Mouse (Mus musculus) MEL (cell line): ENCODE measurements around the gene Epb41l1. TPM values are rescaled to one million over a fixed set of nuclear protein-coding genes. Genes with fewer than 3 reads are reported as not detected.
A peak's percentile ranks its signal among the peaks of the same experiment; 100 is the strongest.

Experiments used
- DNase-seq: peaks from one replicate; pipeline ENCODE4 v3.0.0; 2011; ENCODE audit warnings: low read depth, low spot score
- H3K27ac ChIP-seq: 2 replicates; pipeline ENCODE4 v1.5.1; 2012; ENCODE audit warnings: low read depth, mild to moderate bottlenecking, control low read depth, low read length, moderate library complexity; ENCODE audit not compliant: control insufficient read depth
- H3K27me3 ChIP-seq, 2 experiments: fragments of 150-350 bp in 1 of 2; sonication (generic) in 1 of 2; 2 replicates each; pipeline ENCODE4 v1.6.1; 2012; ENCODE audit warnings: low read length in 2 of 2, mild to moderate bottlenecking in 2 of 2, improper control_type of control experiment in 1 of 2, moderate library complexity in 1 of 2; ENCODE audit not compliant: insufficient read depth in 2 of 2, control insufficient read depth in 1 of 2
- H3K36me3 ChIP-seq, 2 experiments: 2 replicates each; pipeline ENCODE4 v1.6.1; 2012 to 2014; ENCODE audit warnings: low read length in 2 of 2, improper control_type of control experiment in 1 of 2, inconsistent platforms in 1 of 2, mild to moderate bottlenecking in 1 of 2; ENCODE audit not compliant: insufficient read depth in 2 of 2, control insufficient read depth in 1 of 2
- H3K4me1 ChIP-seq, 2 experiments: fragments of 150-350 bp in 1 of 2; sonication (generic) in 1 of 2; 2 replicates each; pipeline ENCODE4 v1.6.1; 2012; ENCODE audit warnings: low read length in 2 of 2, improper control_type of control experiment in 1 of 2, mild to moderate bottlenecking in 1 of 2; ENCODE audit not compliant: insufficient read depth in 2 of 2, control insufficient read depth in 1 of 2
- H3K4me3 ChIP-seq, 2 experiments: fragments of 150-350 bp in 1 of 2; sonication (generic) in 1 of 2; 2 replicates each; pipeline ENCODE4 v1.5.1; 2012; ENCODE audit warnings: low read depth in 2 of 2, low read length in 2 of 2, mild to moderate bottlenecking in 2 of 2, moderate library complexity in 2 of 2, control low read depth in 1 of 2, improper control_type of control experiment in 1 of 2; ENCODE audit not compliant: control insufficient read depth in 1 of 2, insufficient read depth in 1 of 2
- H3K79me2 ChIP-seq: 2 replicates; pipeline ENCODE4 v1.6.1; 2012; ENCODE audit warnings: mild to moderate bottlenecking, low read length, moderate library complexity; ENCODE audit not compliant: control insufficient read depth, poor library complexity, insufficient read depth
- H3K9ac ChIP-seq: 2 replicates; pipeline ENCODE4 v1.6.1; 2012; ENCODE audit warnings: low read depth, mild to moderate bottlenecking, control low read depth, low read length, moderate library complexity; ENCODE audit not compliant: control insufficient read depth, poor library complexity, severe bottlenecking
- H3K9me3 ChIP-seq: fragments of 150-350 bp; sonication (generic); replicated peaks from 2 replicates; pipeline ENCODE4 v1.6.1; 2012; ENCODE audit warnings: mild to moderate bottlenecking, low read length, improper control_type of control experiment, moderate library complexity; ENCODE audit not compliant: insufficient read depth
- BHLHE40 ChIP-seq: IDR thresholded peaks from 2 replicates; pipeline ENCODE4 v1.6.1; 2012; ENCODE audit warnings: low read depth, mild to moderate bottlenecking, inconsistent platforms, low read length, improper control_type of control experiment, borderline replicate concordance
- CHD1 ChIP-seq: IDR thresholded peaks from 2 replicates; pipeline ENCODE4 v1.6.1; 2012; ENCODE audit warnings: low read depth, mild to moderate bottlenecking, inconsistent platforms, low read length, improper control_type of control experiment
- CTCF ChIP-seq, 3 experiments: IDR thresholded peaks in 2 of 3; conservative IDR thresholded peaks in 1 of 3; 2 replicates each; pipeline ENCODE4 v1.5.1; 2011 to 2012; ENCODE audit warnings: low read length in 3 of 3, low read depth in 2 of 3, mild to moderate bottlenecking in 2 of 3, improper control_type of control experiment in 1 of 3, inconsistent platforms in 1 of 3, mixed read lengths in 1 of 3, moderate library complexity in 1 of 3; ENCODE audit not compliant: control insufficient read depth in 1 of 3, insufficient read depth in 1 of 3, poor library complexity in 1 of 3, severe bottlenecking in 1 of 3
- GABPA ChIP-seq: IDR thresholded peaks from 2 replicates; pipeline ENCODE4 v1.6.1; 2012; ENCODE audit warnings: low read depth, mild to moderate bottlenecking, inconsistent platforms, low read length, improper control_type of control experiment, moderate library complexity
- MAFK ChIP-seq: IDR thresholded peaks from 2 replicates; pipeline ENCODE4 v1.6.1; 2011; ENCODE audit warnings: low read depth, mild to moderate bottlenecking, low read length, improper control_type of control experiment, borderline replicate concordance
- MEF2A ChIP-seq: IDR thresholded peaks from 2 replicates; pipeline ENCODE4 v1.6.1; 2014; ENCODE audit warnings: low read depth, mild to moderate bottlenecking, inconsistent platforms, low read length, improper control_type of control experiment; ENCODE audit not compliant: poor library complexity, insufficient replicate concordance, severe bottlenecking; ENCODE audit errors: extremely low read depth
- MXI1 ChIP-seq: IDR thresholded peaks from 2 replicates; pipeline ENCODE4 v1.6.1; 2011; ENCODE audit warnings: mild to moderate bottlenecking, low read depth, low read length, improper control_type of control experiment
- MYB ChIP-seq: IDR thresholded peaks from 2 replicates; pipeline ENCODE4 v1.6.1; 2011; ENCODE audit warnings: mild to moderate bottlenecking, low read depth, low read length, improper control_type of control experiment
- NELFE ChIP-seq: IDR thresholded peaks from 2 replicates; pipeline ENCODE4 v1.6.1; 2011; ENCODE audit warnings: low read depth, low read length, improper control_type of control experiment
- POLR2AphosphoS2 ChIP-seq: IDR thresholded peaks from 2 replicates; pipeline ENCODE4 v1.6.1; 2011; ENCODE audit warnings: low read length, improper control_type of control experiment
- RAD21 ChIP-seq: IDR thresholded peaks from 2 replicates; pipeline ENCODE4 v1.6.1; 2011; ENCODE audit warnings: mild to moderate bottlenecking, low read depth, low read length, improper control_type of control experiment
- RCOR1 ChIP-seq: IDR thresholded peaks from 2 replicates; pipeline ENCODE4 v1.6.1; 2012; ENCODE audit warnings: low read depth, mild to moderate bottlenecking, inconsistent platforms, low read length, improper control_type of control experiment
- SMC3 ChIP-seq: IDR thresholded peaks from 2 replicates; pipeline ENCODE4 v1.6.1; 2011; ENCODE audit warnings: low read depth, low read length, improper control_type of control experiment
- TBP ChIP-seq: IDR thresholded peaks from 2 replicates; pipeline ENCODE4 v1.8.0; 2011; ENCODE audit warnings: low read depth, low read length, improper control_type of control experiment
- TCF12 ChIP-seq: IDR thresholded peaks from 2 replicates; pipeline ENCODE4 v1.6.1; 2014; ENCODE audit warnings: low read depth, mild to moderate bottlenecking, inconsistent platforms, low read length, improper control_type of control experiment, moderate library complexity
- ZC3H11A ChIP-seq: IDR thresholded peaks from 2 replicates; pipeline ENCODE4 v1.6.1; 2012; ENCODE audit warnings: low read depth, mild to moderate bottlenecking, inconsistent platforms, low read length, improper control_type of control experiment
- ZKSCAN1 ChIP-seq: IDR thresholded peaks from 2 replicates; pipeline ENCODE4 v1.6.1; 2012; ENCODE audit warnings: low read depth, mild to moderate bottlenecking, inconsistent platforms, low read length, improper control_type of control experiment, moderate library complexity
- ZMIZ1 ChIP-seq: IDR thresholded peaks from 2 replicates; pipeline ENCODE4 v1.6.1; 2012; ENCODE audit warnings: low read depth, mild to moderate bottlenecking, inconsistent platforms, low read length, improper control_type of control experiment, moderate library complexity
- ZNF384 ChIP-seq: IDR thresholded peaks from 2 replicates; pipeline ENCODE4 v1.6.1; 2012; ENCODE audit warnings: low read depth, mild to moderate bottlenecking, inconsistent platforms, low read length, improper control_type of control experiment
- polyA plus RNA-seq, 2 experiments: library from polyadenylated mRNA; stranded (reverse) in 1 of 2; unstranded in 1 of 2; fragments of >175 nt in 1 of 2; fragments of >200 nt in 1 of 2; gene quantifications; 2 replicates each; pipeline versions ENCODE4 v1.2.1 to v1.2.4; 2012; ENCODE audit warnings: low replicate concordance in 2 of 2, low read depth in 1 of 2; ENCODE audit not compliant: insufficient read length in 2 of 2, insufficient read depth in 1 of 2, missing spikeins in 1 of 2
- total RNA-seq: library from RNA; depleted of rRNA; stranded (reverse); fragments of 300-350 nt; gene quantifications from 2 replicates; pipeline ENCODE4 v1.2.3, GENCODE M21; 2012

The Epb41l1 gene
- total and polyA plus RNA-seq, 3 experiments = 1.5 to 7.3 TPM; not detected in 1

- H3K9me3 ChIP-seq = no peaks in the 10 kb centered on the region
- no peak overlapping the region for H3K9ac ChIP-seq
- no peaks in the 10 kb centered on the region for H3K27me3 ChIP-seq
- H3K27ac ChIP-seq = no peak overlapping the region
- no peak for DNase-seq
- no peak overlapping the region for H3K4me3 ChIP-seq
- H3K79me2 ChIP-seq = no peaks in the 10 kb centered on the region
- H3K36me3 ChIP-seq = no peaks in the 10 kb centered on the region
- H3K4me1 ChIP-seq = no peaks in the 10 kb centered on the region
- TF ChIP-seq POLR2AphosphoS2 (no peak), SMC3 (no peak), RAD21 (no peak), RCOR1 (no peak), NELFE (no peak), ZMIZ1 (no peak), BHLHE40 (no peak), TCF12 (no peak), CTCF (IDR thresholded peaks at IDR 0.05 in 2 of 3, conservative IDR thresholded peaks at IDR 0.05 in 1 of 3; ENCODE audit: control insufficient read depth in 1 of 3, insufficient read depth in 1 of 3, low read depth in 2 of 3, low read length in 3 of 3, poor library complexity in 1 of 3, severe bottlenecking in 1 of 3) (no peak)
Observed at GRCm38 (mm10) chr2:156524078-156524477, 103.4 kb downstream of the Epb41l1 start.

GRCm38 (mm10) chr2:156529726-156530125, 109.0 kb downstream of the Epb41l1 start:
- no peaks in the 10 kb centered on the region for H3K79me2 ChIP-seq
- H3K27me3 ChIP-seq = no peaks in the 10 kb centered on the region
- H3K4me1 ChIP-seq = no peaks in the 10 kb centered on the region
- no peak overlapping the region for H3K4me3 ChIP-seq
- DNase-seq = peak; percentile 59
- no peaks in the 10 kb centered on the region for H3K9me3 ChIP-seq
- TF ChIP-seq CHD1 = no peak
- peak; percentile 66 for TF ChIP-seq ZC3H11A
- no peak for TF ChIP-seq GABPA
- no peak for TF ChIP-seq TBP
- no peak for TF ChIP-seq MEF2A
- TF ChIP-seq ZNF384 = peak; percentile 99
- no peak for TF ChIP-seq MXI1
- peak; percentile 86 for TF ChIP-seq RAD21
- TF ChIP-seq CTCF (IDR thresholded peaks at IDR 0.05 in 2 of 3, conservative IDR thresholded peaks at IDR 0.05 in 1 of 3; ENCODE audit: control insufficient read depth in 1 of 3, insufficient read depth in 1 of 3, low read depth in 2 of 3, low read length in 3 of 3, poor library complexity in 1 of 3, severe bottlenecking in 1 of 3) = peak; percentile 63 to 84 (median 65)
- TF ChIP-seq MYB = no peak
- no peak for TF ChIP-seq MAFK
- TF ChIP-seq SMC3 = peak; percentile 85
- TF ChIP-seq ZKSCAN1 = peak; percentile 32; the same call in 1 of the 2 replicates
- TF ChIP-seq, all 39 proteins: peak for 6
- Histone ChIP-seq H3K27ac (no peak overlapping the region), H3K36me3 (no peaks in the 10 kb centered on the region), H3K9ac (no peak overlapping the region)
